9 mouse cellular contexts compared by ENCODE assay signal in genomic region chr9:23674833-23675232, GRCm38 (mm10).
A peak's percentile ranks its signal among the peaks of the same experiment; 100 is the strongest.
DNase-seq lines count a peak whose midpoint lies in the region; ATAC-seq and TF ChIP-seq lines count a peak whose summit lies in the region.
"Had no signal": no experiment of that assay in that cellular context is flagged by ENCODE, and none has a peak within 500 bp of the region (broad histone marks: within the 10 kb centered on the region; RNA-seq: fewer than 3 reads in every experiment).

No protein-coding gene starts in this region.

- no peaks in the 10 kb centered on the region for H3K36me3 ChIP-seq in hindbrain, embryonic 13.5 days
- no peaks in the 10 kb centered on the region for H3K36me3 ChIP-seq in hindbrain, embryonic 12.5 days
- no peaks in the 10 kb centered on the region for H3K36me3 ChIP-seq in midbrain, embryonic 11.5 days (ENCODE audit: control insufficient read depth, insufficient read depth, low read length)
- H3K36me3 ChIP-seq in midbrain, embryonic 15.5 days (replicated peaks), result no peaks in the 10 kb centered on the region
- H3K36me3 ChIP-seq in midbrain, postnatal 0 days (ENCODE audit: insufficient read depth, low read length), result no peaks in the 10 kb centered on the region
- H3K36me3 ChIP-seq: liver, embryonic 13.5 days had no signal

- H3K9ac ChIP-seq in hindbrain, embryonic 13.5 days, result no peak overlapping the region
- no peak overlapping the region for H3K9ac ChIP-seq in hindbrain, embryonic 12.5 days
- no peak overlapping the region for H3K9ac ChIP-seq in midbrain, embryonic 11.5 days (ENCODE audit: low read length)
- H3K9ac ChIP-seq in midbrain, embryonic 15.5 days, result no peak overlapping the region
- no peak overlapping the region for H3K9ac ChIP-seq in midbrain, postnatal 0 days (replicated peaks; ENCODE audit: low read length, poor library complexity, severe bottlenecking)
- H3K9ac ChIP-seq: liver, embryonic 13.5 days had no signal

- TF ChIP-seq CTCF in brain, embryonic 14.5 days (IDR thresholded peaks at IDR 0.05; ENCODE audit: borderline replicate concordance, extremely low read depth, insufficient read depth, insufficient read length), result peak; percentile 42; the same call in 1 of the 2 replicates
- peak; percentile 49 for TF ChIP-seq CTCF in midbrain, postnatal 0 days (IDR thresholded peaks at IDR 0.05)

- H3K9me3 ChIP-seq in hindbrain, embryonic 13.5 days, result no peaks in the 10 kb centered on the region
- no peaks in the 10 kb centered on the region for H3K9me3 ChIP-seq in hindbrain, embryonic 12.5 days (replicated peaks)
- no peaks in the 10 kb centered on the region for H3K9me3 ChIP-seq in midbrain, embryonic 11.5 days (ENCODE audit: control insufficient read depth, low read length)
- no peaks in the 10 kb centered on the region for H3K9me3 ChIP-seq in midbrain, embryonic 15.5 days
- no peaks in the 10 kb centered on the region for H3K9me3 ChIP-seq in midbrain, postnatal 0 days (ENCODE audit: low read length)
- H3K9me3 ChIP-seq: liver, embryonic 13.5 days had no signal

- H3K27me3 ChIP-seq in hindbrain, embryonic 13.5 days, result no peaks in the 10 kb centered on the region
- H3K27me3 ChIP-seq in hindbrain, embryonic 12.5 days, result no peaks in the 10 kb centered on the region
- no peaks in the 10 kb centered on the region for H3K27me3 ChIP-seq in midbrain, embryonic 11.5 days (ENCODE audit: control insufficient read depth, insufficient read depth, low read length)
- no peaks in the 10 kb centered on the region for H3K27me3 ChIP-seq in midbrain, embryonic 15.5 days (replicated peaks)
- no peaks in the 10 kb centered on the region for H3K27me3 ChIP-seq in midbrain, postnatal 0 days (ENCODE audit: insufficient read depth, low read length)
- H3K27me3 ChIP-seq: liver, embryonic 13.5 days had no signal

- H3K27ac ChIP-seq in hindbrain, embryonic 13.5 days, result no peak overlapping the region
- H3K27ac ChIP-seq in hindbrain, embryonic 12.5 days, result no peak overlapping the region
- H3K27ac ChIP-seq in midbrain, embryonic 11.5 days (ENCODE audit: low read depth, low read length), result no peak overlapping the region
- no peak overlapping the region for H3K27ac ChIP-seq in midbrain, embryonic 15.5 days
- H3K27ac ChIP-seq in midbrain, postnatal 0 days (ENCODE audit: low read depth, low read length), result no peak overlapping the region
- H3K27ac ChIP-seq: liver, embryonic 13.5 days had no signal

- H3K4me1 ChIP-seq in hindbrain, embryonic 13.5 days (replicated peaks), result no peaks in the 10 kb centered on the region
- no peaks in the 10 kb centered on the region for H3K4me1 ChIP-seq in hindbrain, embryonic 12.5 days
- H3K4me1 ChIP-seq in midbrain, embryonic 11.5 days (ENCODE audit: control insufficient read depth, insufficient read depth, low read length), result no peaks in the 10 kb centered on the region
- no peaks in the 10 kb centered on the region for H3K4me1 ChIP-seq in midbrain, embryonic 15.5 days
- no peaks in the 10 kb centered on the region for H3K4me1 ChIP-seq in midbrain, postnatal 0 days (ENCODE audit: insufficient read depth, low read length)
- H3K4me1 ChIP-seq: liver, embryonic 13.5 days had no signal

- 48% methylated on average over 8 of the region's 8 CpGs for WGBS in hindbrain, embryonic 13.5 days
- 45% methylated on average over 8 of the region's 8 CpGs for WGBS in hindbrain, embryonic 12.5 days
- WGBS in midbrain, embryonic 11.5 days, result 43% methylated on average over 8 of the region's 8 CpGs
- WGBS in midbrain, embryonic 15.5 days, result 48% methylated on average over 8 of the region's 8 CpGs
- 46% methylated on average over 8 of the region's 8 CpGs for WGBS in midbrain, postnatal 0 days

- DNase-seq in midbrain, embryonic 11.5 days (ENCODE audit: low spot score, missing footprints), result peak; percentile 83
- peak; percentile 41 for DNase-seq in brain, embryonic 14.5 days (ENCODE audit: low read depth)
- peak; percentile 14 for DNase-seq in midbrain, postnatal 0 days (ENCODE audit: low spot score)
- DNase-seq in urinary bladder, postnatal 4 days (ENCODE audit: low spot score in 2 of 2), result no peak
- DNase-seq: liver, embryonic 13.5 days had no signal

- no peak overlapping the region for H3K4me2 ChIP-seq in hindbrain, embryonic 13.5 days
- no peak overlapping the region for H3K4me2 ChIP-seq in hindbrain, embryonic 12.5 days (replicated peaks)
- no peak overlapping the region for H3K4me2 ChIP-seq in midbrain, embryonic 11.5 days
- no peak overlapping the region for H3K4me2 ChIP-seq in midbrain, embryonic 15.5 days
- H3K4me2 ChIP-seq in midbrain, postnatal 0 days (ENCODE audit: low read depth, low read length, poor library complexity, severe bottlenecking), result no peak overlapping the region
- H3K4me2 ChIP-seq: liver, embryonic 13.5 days had no signal

- no peak overlapping the region for H3K4me3 ChIP-seq in hindbrain, embryonic 13.5 days
- no peak overlapping the region for H3K4me3 ChIP-seq in hindbrain, embryonic 12.5 days
- H3K4me3 ChIP-seq in midbrain, embryonic 11.5 days (ENCODE audit: low read depth, low read length), result no peak overlapping the region
- no peak overlapping the region for H3K4me3 ChIP-seq in midbrain, embryonic 15.5 days
- no peak overlapping the region for H3K4me3 ChIP-seq in midbrain, postnatal 0 days (ENCODE audit: low read depth, low read length)
- H3K4me3 ChIP-seq: liver, embryonic 13.5 days had no signal

- peak; percentile 39; the same call in 1 of the 2 replicates for ATAC-seq in hindbrain, embryonic 13.5 days (ENCODE audit: low FRiP score)
- no peak for ATAC-seq in hindbrain, embryonic 12.5 days (ENCODE audit: low FRiP score)
- ATAC-seq in midbrain, embryonic 11.5 days (ENCODE audit: low FRiP score), result no peak
- ATAC-seq in midbrain, embryonic 15.5 days (replicated peaks), result no peak
- no peak for ATAC-seq in midbrain, postnatal 0 days (ENCODE audit: low FRiP score)
- ATAC-seq in inflammation-experienced regulatory T-cells, adult 6 months, result no peak

- TF ChIP-seq POLR2A in brain, embryonic 14.5 days (IDR thresholded peaks at IDR 0.05; ENCODE audit: borderline replicate concordance, extremely low read depth, insufficient read depth, insufficient read length, poor library complexity, severe bottlenecking), result no peak

Comparison
In these comparisons a context has a peak if more than half of its experiments do, and no peak if none do; other contexts are left out.
1. DNase-seq: peak in midbrain, embryonic 11.5 days (single experiment), brain, embryonic 14.5 days (single experiment) and midbrain, postnatal 0 days (single experiment); none in urinary bladder, postnatal 4 days (0 of 2).